Mouse (Mus musculus) WW6 (cell line): ENCODE data around the gene Myo18a.

ENCODE experiments used
- DNase-seq: peaks from one replicate; pipeline ENCODE4 v3.0.0-alpha.2; 2013; ENCODE audit warnings: low read depth, low spot score

Myo18a gene

GRCm38 (mm10) chr11:77836751-77837150 lies 73.7 kb downstream of the Myo18a start:
- no peak for DNase-seq

DNA sequence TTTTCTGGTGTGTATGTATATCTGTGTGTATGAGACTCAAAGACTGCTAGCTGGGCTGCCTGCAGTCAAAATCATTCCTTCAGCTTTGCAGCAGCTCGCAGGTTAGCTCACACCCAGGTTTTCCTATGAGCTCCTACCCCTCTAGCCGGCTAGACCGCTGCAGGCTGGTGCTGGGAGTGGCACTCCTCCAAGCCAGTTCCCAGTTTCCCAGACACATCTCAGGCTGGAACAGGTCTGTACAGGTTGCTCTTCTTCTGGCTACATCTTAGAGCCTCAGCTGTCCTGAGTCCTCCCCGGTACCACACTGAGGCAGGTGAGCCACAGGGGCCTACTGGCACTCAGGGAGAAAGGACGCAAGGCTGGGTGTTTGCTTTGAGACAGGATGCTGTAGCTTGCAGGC lies 74.8 kb downstream of the Myo18a start:
- DNase-seq: no peak

DNA sequence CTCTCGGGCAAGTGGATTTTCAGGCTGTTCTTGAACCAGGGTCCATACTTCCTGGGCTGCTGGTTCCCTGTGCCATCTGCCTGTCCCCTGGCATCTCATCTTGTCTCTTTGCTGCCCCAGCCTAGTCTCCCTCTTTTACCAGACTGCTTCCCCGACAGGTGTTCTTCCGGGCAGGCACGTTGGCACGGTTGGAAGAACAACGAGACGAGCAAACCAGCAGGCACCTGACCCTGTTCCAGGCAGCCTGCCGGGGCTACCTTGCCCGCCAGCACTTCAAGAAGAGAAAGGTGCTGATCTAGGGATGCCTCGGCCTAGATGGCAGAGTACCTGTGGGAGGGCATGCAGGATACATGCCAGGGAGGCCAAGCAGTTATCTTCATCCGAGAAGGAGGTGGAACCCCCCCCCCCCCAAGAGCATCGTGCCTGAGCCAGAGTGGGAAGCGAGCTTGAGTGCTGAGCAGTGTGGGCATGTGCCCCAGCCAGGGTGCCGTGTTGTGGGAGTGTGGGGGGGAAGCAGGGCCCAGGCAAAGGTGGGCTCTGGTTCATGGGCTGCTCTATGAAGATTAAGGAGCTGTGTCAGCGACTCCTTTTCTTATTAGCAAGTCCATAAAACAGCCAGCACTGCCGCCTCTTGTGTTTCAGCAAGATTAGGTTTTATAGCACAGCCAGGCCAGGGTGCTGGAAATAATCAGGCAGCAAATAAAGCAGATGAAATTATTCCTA lies 77.6 kb downstream of the Myo18a start:
- no peak for DNase-seq

DNA sequence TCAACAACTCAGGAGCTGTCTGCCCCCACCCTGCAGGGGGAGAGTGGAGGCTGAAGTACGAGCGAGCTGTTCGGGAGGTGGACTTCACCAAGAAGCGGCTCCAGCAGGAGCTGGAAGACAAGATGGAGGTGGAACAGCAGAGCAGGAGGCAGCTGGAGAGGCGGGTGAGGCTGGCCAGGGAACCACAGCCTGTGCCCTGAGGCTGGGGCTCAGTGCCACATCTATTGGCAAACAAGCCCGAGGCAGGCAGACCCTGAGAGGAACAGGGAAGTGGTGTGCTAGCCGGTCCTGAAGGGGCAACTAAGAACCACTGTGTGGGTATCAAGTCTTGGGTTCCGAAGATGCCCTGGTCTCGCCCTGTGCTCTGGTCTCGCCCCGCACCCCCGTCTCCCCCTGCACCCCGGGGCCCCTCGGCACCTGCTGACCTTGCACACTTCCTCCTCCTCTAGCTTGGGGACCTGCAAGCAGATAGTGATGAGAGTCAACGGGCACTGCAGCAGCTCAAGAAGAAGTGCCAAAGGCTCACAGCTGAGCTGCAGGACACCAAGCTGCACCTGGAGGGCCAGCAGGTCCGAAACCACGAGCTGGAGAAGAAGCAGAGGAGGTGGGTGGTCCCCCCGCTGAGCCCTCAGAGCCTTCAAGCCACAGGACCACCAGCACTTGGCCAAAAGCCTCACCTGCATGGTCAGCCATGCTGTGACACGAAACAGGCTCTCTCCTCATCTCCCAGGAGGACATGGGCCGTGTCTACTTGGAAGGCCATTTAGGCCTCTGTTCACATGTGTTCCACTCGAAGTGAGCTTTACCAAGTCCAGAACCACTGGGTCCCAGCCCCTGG lies 80.2 kb downstream of the Myo18a start:
- no peak for DNase-seq

- no peak for DNase-seq
Measured at GRCm38 (mm10) chr11:77843906-77844200, 80.8 kb downstream of the Myo18a start.

- DNase-seq: no peak
Measured at GRCm38 (mm10) chr11:77847599-77848128, 84.6 kb downstream of the Myo18a start.

DNA sequence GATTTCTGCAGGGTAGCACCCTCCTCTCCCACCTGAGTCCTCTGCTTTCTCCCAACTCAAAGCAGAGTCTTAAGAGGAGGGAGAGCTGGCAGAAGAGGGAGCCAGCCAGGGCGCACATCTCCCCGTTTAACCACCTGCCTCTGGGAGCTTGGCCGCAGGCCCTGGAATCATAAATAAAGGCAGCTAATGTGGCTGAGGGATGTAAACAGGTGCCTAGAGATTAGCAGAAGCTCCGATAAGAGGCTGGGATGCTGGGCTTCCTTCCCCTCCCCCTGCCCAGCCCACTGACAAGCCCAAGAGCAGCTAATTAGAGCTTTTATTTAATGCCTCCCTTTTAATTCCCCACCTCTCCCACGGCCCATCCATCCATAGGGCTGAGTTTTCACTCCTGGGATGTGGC lies 85.1 kb downstream of the Myo18a start:
- no peak for DNase-seq

- no peak for DNase-seq
Measured at GRCm38 (mm10) chr11:77849151-77849550, 86.1 kb downstream of the Myo18a start.

GRCm38 (mm10) chr11:77850401-77851244 lies 87.6 kb downstream of the Myo18a start:
- DNase-seq: no peak

DNA sequence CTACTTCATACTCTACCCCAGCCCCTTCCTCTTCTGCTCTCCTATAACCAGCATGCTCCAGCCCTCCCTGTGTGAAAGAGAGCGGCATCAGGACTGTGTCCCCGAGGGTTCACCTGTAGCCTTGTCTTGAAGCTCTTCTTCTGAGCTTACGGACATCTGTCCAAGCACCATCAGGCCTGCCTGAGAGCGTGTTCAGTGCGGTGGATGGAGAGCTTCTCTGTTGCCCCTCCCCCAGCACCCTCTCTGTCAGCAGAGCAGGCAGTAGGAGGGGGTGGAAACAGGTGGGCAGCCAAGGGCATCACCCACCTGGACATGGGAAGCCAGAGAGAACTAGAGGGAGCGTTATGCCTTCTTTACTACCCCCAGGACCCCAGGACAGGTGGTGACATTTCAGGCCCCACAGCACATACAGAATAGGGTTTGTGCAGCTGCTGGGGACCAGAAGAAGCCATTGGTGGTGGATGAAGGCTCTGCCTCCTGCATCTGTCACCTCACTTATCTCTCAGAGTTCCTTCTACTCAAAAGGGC lies 88.5 kb downstream of the Myo18a start:
- DNase-seq: no peak

GRCm38 (mm10) chr11:77852195-77852594 lies 89.1 kb downstream of the Myo18a start:
- no peak for DNase-seq

DNA sequence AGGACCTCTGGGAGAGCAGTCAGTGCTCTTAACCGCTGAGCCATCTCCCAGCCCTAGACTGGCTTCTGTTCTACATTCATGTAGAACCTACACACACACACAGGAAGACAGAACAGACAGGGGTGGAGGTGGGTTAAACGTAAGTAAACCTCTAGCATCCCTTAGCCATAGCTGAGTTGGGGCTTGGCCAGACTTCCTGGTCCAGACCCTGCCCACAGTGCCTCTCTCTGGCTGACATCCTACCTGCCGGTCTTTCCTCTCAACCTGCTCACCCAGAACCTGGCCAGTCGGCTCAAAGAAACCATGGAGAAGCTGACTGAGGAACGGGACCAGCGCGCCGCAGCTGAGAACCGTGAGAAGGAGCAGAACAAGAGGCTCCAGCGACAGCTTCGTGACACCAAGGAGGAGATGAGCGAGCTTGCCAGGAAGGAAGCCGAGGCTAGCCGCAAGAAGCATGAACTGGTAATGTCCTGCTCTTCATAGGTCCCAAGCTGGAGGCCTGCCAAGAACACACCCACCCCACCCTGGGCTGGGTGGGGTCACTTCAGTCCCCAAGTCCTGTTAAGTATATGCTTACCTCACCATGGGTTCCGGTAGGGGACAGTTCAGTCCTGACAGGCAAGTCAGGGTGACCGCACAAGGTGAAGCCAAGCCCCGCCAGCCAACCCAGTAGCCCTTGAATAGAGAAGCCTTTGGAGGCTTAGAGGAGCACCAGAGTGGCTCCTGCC lies 90.1 kb downstream of the Myo18a start:
- no peak for DNase-seq

GRCm38 (mm10) chr11:77854641-77855040 lies 91.6 kb downstream of the Myo18a start:
- no peak for DNase-seq

- DNase-seq: no peak
Measured at GRCm38 (mm10) chr11:77855396-77855795, 92.3 kb downstream of the Myo18a start.

- no peak for DNase-seq
Measured at GRCm38 (mm10) chr11:77857089-77857488, 94.0 kb downstream of the Myo18a start.

DNA sequence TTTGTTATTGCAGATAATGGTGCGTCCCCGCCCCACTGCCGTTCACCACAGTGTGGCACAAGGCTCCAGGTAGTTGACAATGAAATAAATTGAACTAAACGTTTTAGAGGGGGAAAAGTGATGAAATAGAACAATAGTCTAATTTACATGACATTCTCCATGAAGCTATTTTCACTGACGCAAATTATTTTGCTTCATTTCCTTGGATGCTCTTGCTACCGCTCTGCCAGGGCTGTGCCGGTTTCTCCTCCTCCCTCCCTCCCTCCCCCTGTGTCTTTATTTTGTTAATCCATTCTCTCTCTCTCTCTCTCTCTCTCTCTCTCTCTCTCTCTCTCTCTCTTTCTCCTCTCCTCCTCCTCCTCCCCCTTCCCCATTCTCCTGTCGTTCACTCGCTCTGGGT lies 95.5 kb downstream of the Myo18a start:
- DNase-seq: no peak

DNA sequence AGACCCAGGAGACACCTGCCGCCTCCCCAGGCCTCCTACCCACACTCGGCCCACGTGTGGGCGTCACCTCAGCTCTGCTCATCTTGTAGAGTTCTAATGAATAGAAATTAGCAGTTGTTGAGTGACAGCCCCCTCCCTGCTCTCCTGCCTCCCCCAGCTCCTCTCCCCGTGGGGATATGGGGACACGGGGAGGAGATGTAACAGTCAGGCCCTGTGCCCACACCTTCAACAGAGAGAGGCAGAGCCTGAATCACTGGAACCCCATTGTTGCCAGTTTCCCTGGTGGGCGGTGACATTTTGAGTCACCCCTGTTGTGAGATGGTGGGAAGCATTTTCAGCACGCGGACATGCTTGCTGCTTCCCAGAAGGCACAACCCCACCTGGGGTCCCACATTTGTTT lies 97.9 kb downstream of the Myo18a start:
- no peak for DNase-seq

- DNase-seq: no peak
Measured at GRCm38 (mm10) chr11:77862887-77863286, 99.8 kb downstream of the Myo18a start.

DNA sequence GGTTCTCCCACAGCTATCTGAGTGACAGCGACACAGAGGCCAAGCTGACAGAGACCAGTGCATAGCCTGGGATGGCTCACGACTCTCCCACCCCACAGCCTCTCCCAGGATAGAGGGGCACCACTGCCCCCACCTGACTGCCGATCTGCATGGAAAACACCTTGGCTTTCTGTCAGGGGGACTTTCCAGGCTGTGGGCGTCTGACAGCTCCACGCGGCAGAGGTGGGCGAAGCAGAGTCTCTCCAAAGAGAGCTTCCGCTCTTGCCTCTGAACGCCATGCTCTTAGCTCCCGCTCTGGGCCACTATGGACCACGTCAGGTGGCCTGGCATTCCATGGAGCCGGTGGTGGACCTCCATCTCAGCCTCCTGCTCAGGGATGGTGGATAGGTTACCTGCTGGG lies 101.7 kb downstream of the Myo18a start:
- DNase-seq: no peak

DNA sequence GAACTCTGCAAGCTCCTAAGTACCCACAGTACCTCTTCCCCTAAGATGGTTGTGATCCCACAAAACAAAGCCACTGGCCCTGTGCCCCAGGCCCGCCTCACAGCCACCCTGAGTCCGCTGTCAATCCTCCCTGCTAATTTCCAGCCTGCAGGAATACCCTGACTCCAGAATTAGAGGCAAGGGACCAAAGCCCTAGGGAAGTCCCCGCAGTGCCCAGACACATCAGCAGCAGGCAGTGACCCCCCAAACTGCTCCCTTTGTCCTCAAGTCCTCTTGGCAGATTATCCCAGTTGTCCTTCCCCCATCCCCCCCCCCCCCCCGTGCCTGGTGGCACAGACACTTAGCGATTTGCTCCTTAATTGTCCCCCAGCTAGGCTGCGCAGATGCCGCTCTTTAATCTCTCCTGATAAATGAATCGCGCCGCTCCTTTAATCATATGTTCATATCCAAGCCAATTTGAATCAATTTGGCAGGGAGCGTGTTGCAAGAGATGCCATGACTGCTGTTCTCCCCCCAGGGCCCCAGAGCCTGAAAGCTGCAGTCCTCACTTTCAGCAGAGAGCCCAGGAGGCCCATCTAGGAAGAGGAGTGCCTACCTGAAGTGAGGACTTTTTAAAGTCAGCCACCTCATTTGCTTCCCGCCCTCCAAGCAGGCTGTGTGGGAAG lies 104.5 kb downstream of the Myo18a start:
- DNase-seq: no peak

DNA sequence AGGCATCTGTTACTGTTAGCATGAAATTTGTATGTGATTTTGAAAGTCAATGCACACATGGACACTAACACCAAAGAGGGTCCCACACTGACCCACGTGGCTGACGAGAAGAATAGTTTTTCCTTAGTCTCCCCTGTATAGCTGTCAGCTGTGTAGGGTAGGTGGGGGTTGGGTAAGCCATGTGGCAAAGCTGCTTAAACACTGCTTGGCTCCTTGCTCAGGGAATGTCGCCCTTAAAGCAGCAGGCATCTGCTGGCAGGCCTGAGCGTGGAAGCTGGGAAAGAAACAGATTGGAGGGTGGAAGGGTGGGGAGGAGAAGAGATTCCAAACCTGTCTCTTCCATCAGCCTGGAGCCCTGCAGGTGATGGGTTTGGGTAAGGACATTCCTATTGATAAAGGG lies 108.4 kb downstream of the Myo18a start:
- DNase-seq: no peak
